Mouse (Mus musculus) embryonic stem cell, embryonic (primary cell): ENCODE measurements around the gene Trim65.

Experiments used
- CTCF ChIA-PET, 4 experiments: fragments of 300-600 bp in 2 of 4; fragments of 350-600 bp in 2 of 4; sonication (Branson Sonifier 250); formaldehyde crosslinking; loops; one replicate each; lab custom pipeline; 2022; ENCODE audit warnings: inconsistent platforms in 2 of 4; lab: Charles Lee
- POLR2A ChIA-PET, 4 experiments: fragments of 300-600 bp in 2 of 4; fragments of 350-600 bp in 2 of 4; sonication (Branson Sonifier 250); formaldehyde crosslinking; loops; one replicate each; lab custom pipeline; 2022; ENCODE audit warnings: antibody characterized with exemption in 4 of 4, inconsistent platforms in 1 of 4; lab: Charles Lee

Trim65 gene

GRCm38 (mm10) chr11:116093771-116094565 lies 37.0 kb downstream of the Trim65 start:
- CTCF ChIA-PET = interaction anchor here in 1 of 4 experiments (0.9 to 1.4 kb wide), 4 partner anchors 8 to 154 kb away, joined by 3 to 6 read pairs (median 4); no protein-coding TSS in a partner anchor
- POLR2A ChIA-PET = interaction anchor here in 3 of 4 experiments (0.6 to 1.3 kb wide), 16 partner anchors 8 to 480 kb away, joined by 3 to 8 read pairs (median 3); partner anchors contain the start of gene Mrpl38 (in 1 of the 3)

- ChIA-PET POLR2A (interaction anchor here in 2 of 4 experiments (0.5 to 1.3 kb wide), 9 partner anchors 10 to 286 kb away, joined by 3 to 8 read pairs (median 5); partner anchors contain the start of gene Mrpl38 (in 1 of the 2)), CTCF (interaction anchor here in 1 of 4 experiments (0.9 to 1.4 kb wide), 4 partner anchors 9 to 153 kb away, joined by 3 to 6 read pairs (median 4); no protein-coding TSS in a partner anchor)
Observed at GRCm38 (mm10) chr11:116092959-116093358, 38.0 kb downstream of the Trim65 start.

- POLR2A ChIA-PET = interaction anchor here in 2 of 4 experiments (0.9 to 3.9 kb wide), 5 partner anchors 10 to 68 kb away, joined by 3 to 24 read pairs (median 6); partner anchors contain the start of gene Mrpl38 (in 2 of the 2)
- CTCF ChIA-PET = interaction anchor here in 3 of 4 experiments (0.7 to 1.1 kb wide), 3 partner anchors 18 to 124 kb away, joined by 3 to 4 read pairs (median 3); no protein-coding TSS in a partner anchor
Observed at GRCm38 (mm10) chr11:116091591-116091990, 39.3 kb downstream of the Trim65 start.

DNA sequence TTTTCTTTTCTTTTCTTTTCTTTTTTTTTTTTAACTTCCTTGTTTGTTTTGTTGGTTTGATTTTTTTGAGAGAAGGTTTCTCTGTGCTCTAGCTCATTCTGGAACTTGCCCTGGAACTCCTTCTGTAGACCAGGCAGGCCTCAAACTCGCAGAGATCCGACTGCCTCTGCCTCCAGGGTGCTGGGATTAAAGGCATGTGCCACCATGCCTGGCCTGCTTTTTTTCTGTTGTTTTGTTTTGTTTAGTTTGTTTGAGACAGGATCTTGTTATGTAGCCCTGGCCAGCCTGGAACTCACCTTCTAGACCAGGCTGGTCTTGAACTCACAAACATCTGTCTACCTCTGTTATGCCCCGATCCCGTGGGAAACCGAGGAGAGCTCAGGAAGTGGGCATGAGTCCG lies 41.4 kb downstream of the Trim65 start:
- CTCF ChIA-PET = interaction anchor here in 1 of 4 experiments (1.6 kb wide), 1 partner anchor 21 kb away, joined by 3 read pairs; no protein-coding TSS in a partner anchor

DNA sequence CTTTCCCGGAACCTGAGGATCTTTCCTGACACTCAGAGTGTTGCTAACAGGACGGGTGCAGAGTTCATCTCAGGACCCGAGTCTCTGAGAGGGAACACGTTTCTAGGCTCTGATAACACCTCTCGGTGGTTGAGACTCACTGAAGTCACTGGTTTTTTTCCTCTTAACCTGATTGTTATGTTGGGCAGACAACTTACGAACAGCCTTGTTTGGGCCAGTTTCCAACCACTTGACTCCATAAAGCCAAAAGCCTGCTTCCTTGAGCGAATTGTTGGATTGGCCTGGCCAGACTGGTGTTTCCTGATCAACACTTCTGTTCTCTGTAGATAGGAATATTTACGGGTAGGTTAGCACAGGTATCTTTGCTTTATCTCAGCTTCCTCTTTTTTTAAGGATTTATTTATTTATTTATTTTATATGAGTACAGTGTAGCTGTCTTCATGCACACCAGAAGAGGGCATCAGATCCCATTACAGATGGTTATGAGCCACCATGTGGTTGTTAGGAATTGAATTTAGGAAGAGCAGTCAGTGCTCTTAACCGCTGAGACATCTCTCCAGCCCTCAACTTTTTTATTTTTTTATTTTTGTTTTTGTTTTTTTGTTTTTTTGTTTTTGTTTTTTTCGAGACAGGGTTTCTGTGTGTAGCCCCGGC lies 42.1 kb downstream of the Trim65 start:
- ChIA-PET POLR2A (interaction anchor here in 3 of 4 experiments (0.5 to 3.9 kb wide), 5 partner anchors 13 to 65 kb away, joined by 5 to 24 read pairs (median 6); no protein-coding TSS in a partner anchor), CTCF (no interaction called here)

More for the DNA sequence above, 41.4 kb downstream of the Trim65 start:
- POLR2A ChIA-PET = interaction anchor here (0.5 to 3.9 kb wide), 9 partner anchors 13 to 322 kb away, joined by 3 to 24 read pairs (median 5); no protein-coding TSS in a partner anchor

GRCm38 (mm10) chr11:116088188-116088587 lies 42.7 kb downstream of the Trim65 start:
- ChIA-PET CTCF (no interaction called here), POLR2A (interaction anchor here in 1 of 4 experiments (0.7 to 2.1 kb wide), 3 partner anchors 9 to 14 kb away, joined by 3 to 11 read pairs (median 6); no protein-coding TSS in a partner anchor)

- ChIA-PET CTCF (no interaction called here), POLR2A (interaction anchor here in 2 of 4 experiments (0.7 to 2.1 kb wide), 7 partner anchors 10 to 243 kb away, joined by 3 to 11 read pairs (median 4); no protein-coding TSS in a partner anchor)
Observed at GRCm38 (mm10) chr11:116087194-116088130, 43.5 kb downstream of the Trim65 start.

- POLR2A ChIA-PET = interaction anchor here in 3 of 4 experiments (0.6 to 2.5 kb wide), 21 partner anchors 10 to 747 kb away, joined by 3 to 17 read pairs (median 4); partner anchors contain the start of gene Galk1 (in 1 of the 3)
- CTCF ChIA-PET = interaction anchor here in 1 of 4 experiments (0.7 kb wide), 1 partner anchor 129 kb away, joined by 4 read pairs; no protein-coding TSS in a partner anchor
Observed at GRCm38 (mm10) chr11:116086258-116087193, 44.4 kb downstream of the Trim65 start, which contains the start of gene Wbp2. Gene Wbp2, minus strand, starts transcription at chr11:116086995.

DNA sequence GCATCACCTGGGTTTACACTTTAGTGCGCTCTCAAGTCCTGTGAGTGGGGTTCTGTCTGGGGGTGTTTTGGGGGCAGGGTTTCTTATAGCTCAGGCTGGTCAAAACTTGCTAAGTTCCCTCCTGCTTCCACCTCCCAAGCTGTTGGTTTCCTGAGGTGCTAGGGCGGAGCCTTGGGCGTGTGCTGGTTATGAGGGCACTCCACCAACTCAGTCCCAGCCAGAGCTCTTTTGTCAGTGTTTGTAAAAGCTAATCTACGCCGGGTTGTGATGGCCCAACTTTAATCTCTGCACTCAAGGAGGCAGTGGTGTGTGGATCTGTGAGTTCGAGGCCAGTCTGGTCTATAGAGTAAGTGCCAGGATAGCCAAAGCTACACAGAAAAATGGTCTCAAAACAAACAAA lies 46.8 kb downstream of the Trim65 start:
- POLR2A ChIA-PET = interaction anchor here (0.7 to 2.8 kb wide), 30 partner anchors 8 to 140 kb away, joined by 3 to 18 read pairs (median 4); partner anchors contain the start of genes Mrpl38 (in 2 of the 4), Galk1 (in 1 of the 4), H3f3b (in 1 of the 4) and Unk (in 1 of the 4)

DNA sequence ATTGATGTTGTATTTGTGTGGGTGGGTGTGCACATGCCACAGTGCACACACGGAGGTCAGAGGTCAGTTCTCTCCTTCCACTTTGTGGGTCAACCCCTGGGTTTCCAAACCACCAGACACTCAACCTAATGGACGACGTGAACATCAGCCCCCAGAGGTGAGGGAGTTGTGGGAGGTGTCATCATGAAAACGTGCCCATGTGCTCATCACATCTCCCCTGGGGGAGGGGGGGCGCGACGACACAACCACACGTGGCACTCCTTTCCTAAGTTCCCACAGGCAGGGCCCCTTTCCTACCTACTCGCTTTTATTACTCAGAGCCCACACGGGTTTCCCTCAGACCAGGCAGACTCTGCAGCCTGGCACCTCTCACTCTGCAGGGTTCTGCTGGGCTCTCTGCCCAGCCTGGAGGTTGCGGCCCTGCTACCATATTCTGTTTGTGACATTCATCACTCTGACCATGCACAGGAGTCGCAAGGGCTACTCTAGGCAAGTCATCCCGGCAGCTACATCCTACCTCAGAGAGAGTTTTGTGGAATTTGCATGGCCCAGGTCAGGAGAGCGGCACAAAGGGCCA lies 47.7 kb downstream of the Trim65 start:
- ChIA-PET CTCF (interaction anchor here in 1 of 4 experiments (1.3 kb wide), 1 partner anchor 18 kb away, joined by 3 read pairs; no protein-coding TSS in a partner anchor), POLR2A (interaction anchor here in 3 of 4 experiments (1.0 to 2.8 kb wide), 5 partner anchors 8 to 60 kb away, joined by 3 to 18 read pairs (median 4); no protein-coding TSS in a partner anchor)

More for the DNA sequence above, 46.8 kb downstream of the Trim65 start:
- CTCF ChIA-PET = interaction anchor here in 3 of 4 experiments (0.5 to 1.3 kb wide), 5 partner anchors 8 to 111 kb away, joined by 3 to 4 read pairs (median 3); no protein-coding TSS in a partner anchor

- CTCF ChIA-PET = interaction anchor here in 3 of 4 experiments (0.6 to 1.2 kb wide), 3 partner anchors 18 to 113 kb away, joined by 3 read pairs; no protein-coding TSS in a partner anchor
- POLR2A ChIA-PET = interaction anchor here in 3 of 4 experiments (0.6 to 2.6 kb wide), 11 partner anchors 8 to 468 kb away, joined by 3 to 13 read pairs (median 4); partner anchors contain the start of genes Mif4gd (in 1 of the 3) and Unk (in 1 of the 3)
Observed at GRCm38 (mm10) chr11:116081081-116081480, 49.8 kb downstream of the Trim65 start.

DNA sequence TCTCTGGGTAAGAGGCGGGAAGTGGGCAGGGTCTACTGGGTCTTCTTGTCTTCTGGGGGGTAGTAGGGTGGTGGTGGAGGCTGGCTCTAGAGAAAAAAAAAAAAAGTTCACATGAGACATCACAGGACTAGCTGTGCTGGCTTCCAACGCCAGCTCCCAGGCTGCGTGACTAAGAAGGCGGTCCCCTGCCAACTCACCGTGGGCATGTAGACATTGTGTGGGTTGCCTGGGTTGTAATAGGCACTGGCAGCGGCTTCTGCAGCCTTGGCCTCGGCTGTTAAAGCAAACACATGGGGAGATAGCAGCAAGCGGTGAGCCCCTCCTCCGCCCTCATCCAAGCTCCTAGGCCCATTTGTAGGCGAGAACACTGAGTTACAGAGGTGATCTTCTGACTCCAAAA lies 51.4 kb downstream of the Trim65 start:
- ChIA-PET POLR2A (interaction anchor here in 2 of 4 experiments (0.5 to 5.0 kb wide), 18 partner anchors 11 to 109 kb away, joined by 3 to 50 read pairs (median 4); partner anchors contain the start of gene Unk (in 1 of the 2)), CTCF (interaction anchor here in 1 of 4 experiments (1.5 to 1.9 kb wide), 2 partner anchors 23 to 37 kb away, joined by 3 to 5 read pairs; no protein-coding TSS in a partner anchor)

- ChIA-PET POLR2A (interaction anchor here in 3 of 4 experiments (0.5 to 5.0 kb wide), 20 partner anchors 11 to 154 kb away, joined by 3 to 50 read pairs (median 3); partner anchors contain the start of gene Unk (in 1 of the 3)), CTCF (interaction anchor here in 1 of 4 experiments (1.5 to 1.9 kb wide), 2 partner anchors 23 to 37 kb away, joined by 3 to 5 read pairs; no protein-coding TSS in a partner anchor)
Observed at GRCm38 (mm10) chr11:116078676-116079320, 52.1 kb downstream of the Trim65 start.

- POLR2A ChIA-PET = interaction anchor here in 3 of 4 experiments (0.9 to 5.0 kb wide), 12 partner anchors 11 to 107 kb away, joined by 3 to 50 read pairs (median 5); no protein-coding TSS in a partner anchor
- CTCF ChIA-PET = interaction anchor here in 1 of 4 experiments (1.9 kb wide), 1 partner anchor 24 kb away, joined by 5 read pairs; no protein-coding TSS in a partner anchor
Observed at GRCm38 (mm10) chr11:116078221-116078620, 52.7 kb downstream of the Trim65 start.
